Mouse (Mus musculus) lung, embryonic 14.5 days (tissue): ENCODE measurements around the gene Tnnt3. TPM values are rescaled to one million over a fixed set of nuclear protein-coding genes. Genes with fewer than 3 reads are reported as not detected.

Source experiments
- ATAC-seq: fragments of 200-750 bp; cut with Nextera tagmentation; 2 replicates; pipeline ENCODE4 v1.8.0; 2017; ENCODE audit warnings: mild to moderate bottlenecking, moderate TSS enrichment, moderate library complexity; ENCODE audit not compliant: insufficient read depth
- DNase-seq: peaks from one replicate; pipeline ENCODE4 v3.0.0-alpha.2; 2015
- H3K27ac ChIP-seq: fragments of 300-500 bp; sonication (generic); 2 replicates; pipeline ENCODE4 v1.5.1; 2014; ENCODE audit warnings: low read depth, mild to moderate bottlenecking, moderate library complexity
- H3K27me3 ChIP-seq: fragments of 300-500 bp; sonication (generic); 2 replicates; pipeline ENCODE4 v1.6.1; 2014; ENCODE audit warnings: low read length, control low read depth; ENCODE audit not compliant: insufficient read depth
- H3K36me3 ChIP-seq: fragments of 300-500 bp; sonication (generic); 2 replicates; pipeline ENCODE4 v1.6.1; 2014; ENCODE audit warnings: control low read depth; ENCODE audit not compliant: insufficient read depth
- H3K4me1 ChIP-seq: fragments of 300-500 bp; sonication (generic); 2 replicates; pipeline ENCODE4 v1.6.1; 2014; ENCODE audit warnings: antibody characterized with exemption, control low read depth; ENCODE audit not compliant: insufficient read depth
- H3K4me2 ChIP-seq: fragments of 300-500 bp; sonication (generic); 2 replicates; pipeline ENCODE4 v1.6.1; 2014; ENCODE audit warnings: mild to moderate bottlenecking
- H3K4me3 ChIP-seq: fragments of 300-500 bp; sonication (generic); 2 replicates; pipeline ENCODE4 v1.5.1; 2014; ENCODE audit warnings: low read depth, low read length
- H3K9ac ChIP-seq: fragments of 300-500 bp; sonication (generic); 2 replicates; pipeline ENCODE4 v1.6.1; 2014
- H3K9me3 ChIP-seq: fragments of 300-500 bp; sonication (generic); 2 replicates; pipeline ENCODE4 v1.6.1; 2016; ENCODE audit warnings: low read depth, low read length, control low read depth
- CTCF ChIP-seq: IDR thresholded peaks from 2 replicates; pipeline ENCODE4 v1.5.1; 2016; ENCODE audit warnings: antibody characterized with exemption, low read depth
- WGBS: fragments of 180-500 bp; shearing (Covaris S2); extraction: QIAGEN DNeasy Blood & Tissue Kit; methylation state at CpG from one replicate; pipeline ENCODE4 v1.1.7; 2014; 5-methylcytosine and 5-hydroxymethylcytosine counted together
- polyA plus RNA-seq: library from polyadenylated mRNA; unstranded; fragments of >200 nt; fragmentation: Nextera tagmentation; extraction: Ambion mirVana; gene quantifications from 2 replicates; pipeline ENCODE4 v1.2.1, GENCODE M21; 2014

The Tnnt3 gene
- polyA plus RNA-seq, 1 experiment from 2014 or later = 1.5 TPM

DNA sequence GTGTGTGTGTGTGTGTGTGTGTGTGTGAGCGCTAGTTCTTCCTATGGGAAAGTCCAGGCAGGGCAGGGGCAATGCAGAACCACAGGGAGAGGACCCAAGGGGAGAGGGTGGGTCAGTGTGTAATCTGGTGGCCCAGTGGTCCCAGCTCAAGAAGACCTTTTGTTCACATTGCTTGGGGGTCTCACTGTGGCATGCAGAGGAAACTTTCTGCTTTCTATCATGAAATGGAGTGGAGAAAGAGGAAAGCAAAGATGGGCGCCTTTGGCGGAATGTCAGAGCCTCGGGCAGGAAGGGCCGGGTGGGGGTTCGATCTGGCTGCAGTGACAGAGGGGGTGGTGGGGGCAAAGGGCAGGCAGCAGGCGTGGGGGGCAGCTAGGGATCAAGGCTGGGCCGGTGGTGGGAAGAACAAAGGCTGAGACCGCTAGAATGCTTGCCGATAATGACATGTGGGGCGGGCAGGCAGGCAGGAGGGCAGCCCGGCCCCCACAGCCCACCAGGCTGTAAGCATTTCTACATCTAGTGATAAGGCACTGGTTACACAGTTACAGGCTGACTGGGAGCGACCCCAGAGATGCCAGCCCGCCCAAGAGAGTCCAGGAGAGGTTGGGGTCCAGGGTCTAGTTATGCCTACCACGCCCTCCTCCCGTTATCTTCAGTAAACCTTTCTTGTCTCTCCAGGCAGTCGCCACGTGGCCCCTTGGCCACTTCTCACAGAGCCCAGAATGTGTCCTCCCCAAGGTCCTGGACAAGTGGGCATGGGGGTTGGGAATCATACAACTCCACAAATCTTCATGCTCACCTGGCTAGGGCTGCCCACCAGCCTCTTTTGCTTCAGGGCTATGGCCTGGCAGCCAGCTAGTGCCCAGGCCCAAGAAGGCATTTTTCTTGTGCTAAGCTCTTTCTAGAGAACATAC is 62.6 kb downstream of the Tnnt3 start:
- H3K27ac ChIP-seq = peak overlapping the region; percentile 81
- H3K4me2 ChIP-seq = 0 out of 2 replicates have a peak overlapping the region, but pooled peaks have one; percentile 13
- peak; percentile 25 for DNase-seq
- ATAC-seq = peak; percentile 26; the same call in 1 of the 2 replicates
- no peaks in the 10 kb centered on the region for H3K36me3 ChIP-seq
- no peak for TF ChIP-seq CTCF
- WGBS = 27% methylated on average over 18 of the region's 18 CpGs
- H3K9ac ChIP-seq = no peak overlapping the region
- H3K4me1 ChIP-seq = peaks cover 34% of the 10 kb centered on the region
- no peaks in the 10 kb centered on the region for H3K27me3 ChIP-seq
- no peaks in the 10 kb centered on the region for H3K9me3 ChIP-seq
- H3K4me3 ChIP-seq = no peak overlapping the region

DNA sequence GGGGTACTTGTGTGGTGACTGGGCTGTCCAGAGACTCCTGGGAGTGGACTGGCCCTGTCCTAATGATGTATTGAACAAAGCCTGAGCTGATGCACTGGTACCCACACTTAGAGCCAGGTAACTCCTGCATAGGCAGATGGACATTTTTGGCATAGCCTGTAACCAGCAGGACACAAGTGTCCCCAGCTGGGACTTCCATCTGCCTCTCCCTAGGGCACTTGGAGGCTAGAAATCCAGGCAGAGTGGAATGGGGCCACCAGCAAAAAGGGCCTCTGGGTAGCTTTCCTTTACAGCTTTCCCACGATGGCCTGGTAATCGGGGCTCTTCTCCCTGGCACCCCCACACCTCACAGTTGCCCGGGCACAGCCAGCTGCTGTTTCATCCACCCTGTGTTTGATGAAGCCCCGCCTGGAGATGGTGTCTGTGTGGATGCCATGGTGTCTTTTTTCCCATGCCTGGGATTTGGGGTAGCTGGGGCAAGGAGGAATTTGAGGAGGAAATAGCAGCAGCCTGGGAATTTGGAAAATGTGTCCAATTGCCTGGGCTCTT is 63.3 kb downstream of the Tnnt3 start:
- H3K4me1 ChIP-seq = peaks cover 34% of the 10 kb centered on the region
- no peaks in the 10 kb centered on the region for H3K36me3 ChIP-seq
- no peaks in the 10 kb centered on the region for H3K9me3 ChIP-seq
- WGBS = 49% methylated on average over 4 of the region's 4 CpGs
- ATAC-seq = no peak
- H3K27me3 ChIP-seq = no peaks in the 10 kb centered on the region
- H3K27ac ChIP-seq = peak overlapping the region; percentile 81
- TF ChIP-seq CTCF = no peak
- DNase-seq = no peak
- no peak overlapping the region for H3K4me3 ChIP-seq
- no peak overlapping the region for H3K9ac ChIP-seq
- no peak overlapping the region for H3K4me2 ChIP-seq

DNA sequence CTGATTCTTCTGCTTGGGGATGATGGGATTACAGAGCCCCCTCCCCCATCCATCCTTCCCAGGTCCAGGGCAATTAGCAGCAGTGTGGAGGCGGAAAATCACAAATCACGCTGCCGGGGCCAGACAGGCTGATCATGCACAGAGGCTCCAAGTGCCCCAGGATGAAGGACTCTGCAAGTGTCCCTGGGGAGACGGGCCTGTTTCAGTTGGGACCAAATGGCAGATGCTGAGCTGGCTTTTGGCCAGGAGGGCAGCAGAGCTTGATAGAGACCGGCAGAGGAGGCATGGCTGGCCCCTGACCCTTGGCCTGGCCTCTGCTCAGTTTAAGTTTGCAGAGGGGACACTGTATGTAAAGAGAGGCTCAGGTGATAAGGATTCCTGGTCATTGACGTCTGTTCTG is 64.5 kb downstream of the Tnnt3 start:
- H3K9ac ChIP-seq = no peak overlapping the region

DNA sequence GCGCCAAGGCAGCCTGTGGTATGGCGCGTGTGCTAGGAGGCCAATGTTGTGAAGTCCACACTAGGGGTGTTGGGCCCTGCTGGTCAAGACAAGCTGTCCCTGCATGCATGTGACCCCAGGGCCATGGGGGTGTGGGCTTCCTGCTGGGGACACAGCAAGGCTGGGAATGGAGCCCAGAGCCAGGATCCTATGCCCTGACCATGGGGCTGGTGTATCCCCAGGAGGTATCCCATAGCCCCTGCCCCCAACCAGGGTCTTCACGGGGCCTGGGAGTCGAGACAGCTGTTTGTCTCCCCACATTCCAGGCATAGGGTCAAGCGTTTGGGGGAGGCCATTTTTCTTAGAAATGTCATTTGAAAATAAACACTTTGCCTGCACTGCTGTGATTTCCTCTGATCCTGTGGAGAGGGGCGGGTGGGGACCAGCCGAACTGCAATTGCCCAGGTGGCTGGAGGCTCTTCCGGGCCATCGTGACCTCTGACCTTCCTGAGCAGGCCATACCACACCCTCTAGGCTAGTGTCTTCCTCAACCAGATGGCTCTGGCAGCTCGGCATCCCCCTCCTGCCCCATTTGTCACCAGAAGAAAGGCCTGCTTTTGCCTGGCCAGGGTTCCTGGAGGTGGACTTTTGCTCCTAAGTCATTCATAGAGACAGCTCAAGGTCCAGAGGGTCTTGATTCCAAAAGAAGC is 66.5 kb downstream of the Tnnt3 start:
- no peaks in the 10 kb centered on the region for H3K9me3 ChIP-seq
- H3K9ac ChIP-seq = no peak overlapping the region
- ATAC-seq = peak; percentile 29; the same call in 1 of the 2 replicates
- no peak overlapping the region for H3K4me3 ChIP-seq
- no peak for DNase-seq
- no peaks in the 10 kb centered on the region for H3K36me3 ChIP-seq
- no peak overlapping the region for H3K4me2 ChIP-seq
- peak overlapping the region; percentile 63 for H3K27ac ChIP-seq
- H3K4me1 ChIP-seq = peaks cover 61% of the 10 kb centered on the region
- 25% methylated on average over 11 of the region's 11 CpGs for WGBS
- TF ChIP-seq CTCF = no peak
- H3K27me3 ChIP-seq = no peaks in the 10 kb centered on the region

More for the DNA sequence above, 64.5 kb downstream of the Tnnt3 start:
- Histone ChIP-seq H3K4me2 (no peak overlapping the region), H3K4me1 (peaks cover 42% of the 10 kb centered on the region), H3K4me3 (no peak overlapping the region), H3K9me3 (no peaks in the 10 kb centered on the region), H3K27me3 (no peaks in the 10 kb centered on the region), H3K27ac (no peak overlapping the region), H3K36me3 (no peaks in the 10 kb centered on the region)
- no peak for TF ChIP-seq CTCF
- ATAC-seq (no peak), DNase-seq (no peak)
- 36% methylated on average over 6 of the region's 6 CpGs for WGBS

Other genes starting within 250 kb of the Tnnt3 start
- gene Gm2431, start 240.5 kb upstream of the Tnnt3 start, polyA plus RNA-seq = not detected in 2 replicates
- not detected in 2 replicates for gene Gm4559, start 224.5 kb upstream of the Tnnt3 start, polyA plus RNA-seq
- gene Krtap5-1, start 201.7 kb upstream of the Tnnt3 start, polyA plus RNA-seq = not detected in 2 replicates
- gene Krtap5-4, start 195.3 kb upstream of the Tnnt3 start, polyA plus RNA-seq = not detected in 2 replicates
- gene Ifitm10, start 125.1 kb upstream of the Tnnt3 start, polyA plus RNA-seq = 3.4 and 4.0 TPM in 2 replicates
- gene Gm49369, start 116.2 kb upstream of the Tnnt3 start, polyA plus RNA-seq = 3.0 TPM in 1 of 2 replicates, not detected in the other
- gene Ctsd, start 110.8 kb upstream of the Tnnt3 start, polyA plus RNA-seq = 239 and 240 TPM in 2 replicates
- gene Syt8, start 64.0 kb upstream of the Tnnt3 start, polyA plus RNA-seq = not detected in 2 replicates
- 0.86 and 1.6 TPM in 2 replicates for gene Tnni2, start 57.0 kb upstream of the Tnnt3 start, polyA plus RNA-seq
- 98.0 and 99.6 TPM in 2 replicates for gene Lsp1, start 38.0 kb upstream of the Tnnt3 start, polyA plus RNA-seq
- 20.3 and 31.0 TPM in 2 replicates for gene Mrpl23, start 33.9 kb downstream of the Tnnt3 start, polyA plus RNA-seq
- gene Igf2, start 168.0 kb downstream of the Tnnt3 start, polyA plus RNA-seq = 437 and 452 TPM in 2 replicates
- not detected in 2 replicates for gene Gm49394, start 171.1 kb downstream of the Tnnt3 start, polyA plus RNA-seq
- gene Ins2, start 244.5 kb downstream of the Tnnt3 start, polyA plus RNA-seq = not detected in 2 replicates